Mouse (Mus musculus) layer of hippocampus, adult 18-20 months (tissue): ENCODE measurements around the gene Cuedc2. TPM values are rescaled to one million over a fixed set of nuclear protein-coding genes. Genes with fewer than 3 reads are reported as not detected.

ENCODE experiments used
- microRNA-seq, 2 experiments: library from miRNA; unstranded; fragments of <30 nt; microRNA quantifications; one replicate each; pipeline ENCODE4 v1.2.0; 2021
- total RNA-seq, 2 experiments: library from RNA; stranded (reverse); gene quantifications; 2 replicates each; pipeline ENCODE4 v1.2.3; 2021

Cuedc2 gene
- total RNA-seq, 2 experiments from 2014 or later, result 179 to 182 TPM

Small RNA genes within 50 kb of the gene (microRNA-seq; reads per million reads assigned to microRNA genes)
- gene Mir146b, result 2.0 to 2.3 reads per million in 2 experiments

Other genes with a start within 250 kb of the Cuedc2 start
- not detected for gene Elovl3, start 206.8 kb downstream of the Cuedc2 start, total RNA-seq
- not detected for gene Pitx3, start 190.4 kb downstream of the Cuedc2 start, total RNA-seq
- gene Gbf1, start 186.2 kb downstream of the Cuedc2 start, total RNA-seq, result 10 to 100 TPM; 82.1 to 84.8 TPM
- 1 to 10 TPM; 2.2 to 2.3 TPM for gene Nfkb2, start 34.4 kb downstream of the Cuedc2 start, total RNA-seq
- 100 to 1,000 TPM; 799 to 877 TPM for gene Psd, start 11.5 kb downstream of the Cuedc2 start, total RNA-seq
- 10 to 100 TPM; 30.7 to 31.5 TPM for gene Fbxl15, start 10.5 kb downstream of the Cuedc2 start, total RNA-seq
- gene Mfsd13a, start 2.4 kb upstream of the Cuedc2 start, total RNA-seq, result 10 to 100 TPM; 28.2 to 29.0 TPM
- 1 to 10 TPM in 1 of 2 experiments, under 1 TPM in 1; 0.77 to 1.2 TPM for gene 2310034G01Rik, start 11.6 kb upstream of the Cuedc2 start, total RNA-seq
- 100 to 1,000 TPM; 192 to 196 TPM for gene Actr1a, start 57.0 kb upstream of the Cuedc2 start, total RNA-seq
- 10 to 100 TPM; 20.0 to 20.1 TPM for gene Sufu, start 58.2 kb upstream of the Cuedc2 start, total RNA-seq
- 100 to 1,000 TPM; 110 to 112 TPM for gene Trim8, start 163.0 kb upstream of the Cuedc2 start, total RNA-seq
- gene Arl3, start 234.5 kb upstream of the Cuedc2 start, total RNA-seq, result 100 to 1,000 TPM; 127 to 132 TPM
- gene Sfxn2, start 234.7 kb upstream of the Cuedc2 start, total RNA-seq, result 1 to 10 TPM; 5.2 to 7.6 TPM